Mouse (Mus musculus) limb, embryonic 13.5 days (tissue): ENCODE data around the gene Spen. TPM values are rescaled to one million over a fixed set of nuclear protein-coding genes. Genes with fewer than 3 reads are reported as not detected.
A peak's percentile ranks its signal among the peaks of the same experiment; 100 is the strongest.

Experiments used
- ATAC-seq: fragments of 200-750 bp; cut with Nextera tagmentation; 2 replicates; pipeline ENCODE4 v1.8.0; 2017; ENCODE audit warnings: low read depth, moderate number of reproducible peaks, moderate TSS enrichment; ENCODE audit not compliant: low FRiP score
- H3K27ac ChIP-seq: fragments of 300-500 bp; sonication (generic); 2 replicates; pipeline ENCODE4 v1.5.1; 2015; ENCODE audit warnings: inconsistent platforms, mild to moderate bottlenecking, moderate library complexity
- H3K27me3 ChIP-seq: fragments of 300-500 bp; sonication (generic); 2 replicates; pipeline ENCODE4 v1.6.1; 2015; ENCODE audit warnings: mild to moderate bottlenecking, inconsistent platforms
- H3K36me3 ChIP-seq: fragments of 300-500 bp; sonication (generic); 2 replicates; pipeline ENCODE4 v1.6.1; 2015; ENCODE audit warnings: inconsistent platforms, mild to moderate bottlenecking, moderate library complexity
- H3K4me1 ChIP-seq: fragments of 300-500 bp; sonication (generic); 2 replicates; pipeline ENCODE4 v1.6.1; 2015; ENCODE audit warnings: inconsistent platforms
- H3K4me2 ChIP-seq: fragments of 300-500 bp; sonication (generic); replicated peaks from 2 replicates; pipeline ENCODE4 v1.6.1; 2015; ENCODE audit warnings: inconsistent platforms, mild to moderate bottlenecking, moderate library complexity
- H3K4me3 ChIP-seq: fragments of 300-500 bp; sonication (generic); 2 replicates; pipeline ENCODE4 v1.5.1; 2015; ENCODE audit warnings: moderate library complexity, mild to moderate bottlenecking, inconsistent platforms
- H3K9ac ChIP-seq: fragments of 300-500 bp; sonication (generic); 2 replicates; pipeline ENCODE4 v1.6.1; 2015; ENCODE audit warnings: mild to moderate bottlenecking, inconsistent platforms
- H3K9me3 ChIP-seq: fragments of 300-500 bp; sonication (generic); 2 replicates; pipeline ENCODE4 v1.6.1; 2016; ENCODE audit warnings: inconsistent platforms
- WGBS: fragments of 180-500 bp; shearing (Covaris S2); methylation state at CpG from one replicate; pipeline ENCODE4 v1.1.7; 2015; 5-methylcytosine and 5-hydroxymethylcytosine counted together
- polyA plus RNA-seq: library from polyadenylated mRNA; unstranded; fragments of >200 nt; fragmentation: Nextera tagmentation; extraction: Ambion mirVana; gene quantifications from 2 replicates; pipeline ENCODE4 v1.2.1, GENCODE M21; 2015

The Spen gene
- polyA plus RNA-seq, 1 experiment from 2014 or later, result 10.8 TPM

DNA sequence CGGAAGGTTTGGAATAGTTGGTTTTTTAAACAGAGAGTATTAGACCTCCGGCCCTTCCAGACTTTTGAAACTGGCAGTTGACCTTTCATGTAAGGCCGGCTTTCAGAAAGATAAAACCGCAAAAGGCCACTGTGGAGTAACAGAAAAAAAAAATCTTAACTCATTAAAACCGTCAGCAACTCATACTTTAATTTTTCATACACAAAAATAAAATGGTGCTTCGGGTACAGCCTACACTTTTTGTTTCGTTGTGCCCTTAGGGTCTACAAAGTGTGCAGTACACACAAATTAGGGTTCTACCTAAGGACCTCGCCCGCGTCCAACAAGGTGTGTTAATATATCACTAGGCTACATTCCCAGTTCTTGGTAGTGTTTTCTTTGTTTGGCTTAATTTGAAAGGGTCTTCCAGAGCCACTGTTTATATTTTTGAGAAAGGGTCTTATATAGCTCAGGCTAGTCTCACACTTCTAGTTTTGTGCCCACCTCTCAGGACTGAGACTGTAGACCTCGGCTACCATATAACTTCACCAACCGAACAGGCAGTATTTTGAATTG, 893 bp upstream of the Spen start:
- ATAC-seq, result no peak
- peak overlapping the region; percentile 74 for H3K9ac ChIP-seq
- H3K4me1 ChIP-seq, result peaks cover 22% of the 10 kb centered on the region
- H3K36me3 ChIP-seq, result no peaks in the 10 kb centered on the region
- H3K9me3 ChIP-seq, result no peaks in the 10 kb centered on the region
- WGBS, result 45% methylated on average over 12 of the region's 12 CpGs
- peak overlapping the region; percentile 97 for H3K27ac ChIP-seq
- H3K27me3 ChIP-seq, result no peaks in the 10 kb centered on the region
- H3K4me3 ChIP-seq, result peak overlapping the region; percentile 89
- H3K4me2 ChIP-seq, result peak overlapping the region; percentile 97

DNA sequence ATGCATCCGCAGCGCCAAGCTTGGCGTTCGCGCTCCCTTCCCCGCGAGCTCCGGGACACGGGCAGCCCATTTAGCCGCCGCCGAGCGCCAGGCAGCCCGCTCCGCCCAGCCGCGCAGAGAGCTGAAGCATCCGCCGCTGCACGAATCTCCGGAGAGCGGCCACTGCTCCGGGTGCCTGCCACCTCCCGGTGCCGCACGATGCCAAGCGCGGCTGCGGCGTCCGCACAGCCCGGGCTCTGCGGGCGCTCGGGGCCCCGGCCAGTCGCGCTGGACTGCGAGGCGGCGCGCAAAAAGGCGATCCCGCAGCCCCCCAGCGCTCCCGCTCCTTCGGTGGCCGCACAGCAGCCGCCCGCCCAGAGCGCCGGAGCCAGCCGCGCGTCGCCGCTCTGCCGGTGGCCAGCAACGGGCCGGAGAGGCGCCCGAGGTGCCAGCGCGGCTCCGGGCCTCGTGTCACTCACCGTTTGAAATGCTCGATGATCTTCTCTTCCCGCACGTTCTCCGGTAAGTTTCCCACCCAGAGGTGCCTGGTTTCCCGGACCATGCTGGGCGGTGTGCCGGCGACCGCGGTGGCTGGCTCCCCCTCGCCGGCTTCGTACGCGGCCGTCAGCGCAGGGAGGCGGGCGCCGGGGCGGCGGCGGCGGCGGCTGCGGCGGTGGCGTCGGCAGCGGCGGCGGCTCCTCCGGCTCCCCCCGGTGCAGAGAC, 540 bp downstream of the Spen start:
- under 1% methylated on average over 90 of the region's 101 CpGs for WGBS
- ATAC-seq, result peak; percentile 3; the same call in 1 of the 2 replicates
- Histone ChIP-seq H3K27ac (peak overlapping the region; percentile 97), H3K4me1 (peaks cover 31% of the 10 kb centered on the region), H3K4me3 (peak overlapping the region; percentile 89), H3K9me3 (no peaks in the 10 kb centered on the region), H3K36me3 (no peaks in the 10 kb centered on the region), H3K27me3 (no peaks in the 10 kb centered on the region), H3K4me2 (peak overlapping the region; percentile 97), H3K9ac (peak overlapping the region; percentile 96)

DNA sequence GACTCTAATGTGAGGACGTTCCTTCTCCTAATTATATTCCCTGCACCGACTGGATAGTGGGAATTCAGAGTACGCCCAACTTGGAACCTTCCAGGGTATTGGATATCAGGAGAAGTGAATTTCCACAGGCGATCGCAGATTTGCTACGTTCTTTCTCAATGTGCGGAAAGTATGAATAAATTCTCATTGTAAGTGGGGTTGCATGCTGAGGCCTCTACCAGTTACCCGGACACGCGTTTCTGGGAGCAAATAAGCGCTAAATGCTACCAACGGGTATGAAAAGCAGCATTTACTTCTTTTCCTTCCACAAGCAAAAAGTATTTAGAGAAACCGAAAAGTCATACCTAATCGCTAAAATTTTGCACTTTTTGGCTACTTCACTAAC, 1.2 kb downstream of the Spen start:
- peak overlapping the region; percentile 97 for H3K4me2 ChIP-seq
- H3K27ac ChIP-seq, result peak overlapping the region; percentile 76
- ATAC-seq, result no peak
- peak overlapping the region; percentile 89 for H3K4me3 ChIP-seq
- no peaks in the 10 kb centered on the region for H3K36me3 ChIP-seq
- WGBS, result under 1% methylated on average over 14 of the region's 14 CpGs
- peak overlapping the region; percentile 96 for H3K9ac ChIP-seq
- peaks cover 31% of the 10 kb centered on the region for H3K4me1 ChIP-seq
- no peaks in the 10 kb centered on the region for H3K9me3 ChIP-seq
- H3K27me3 ChIP-seq, result no peaks in the 10 kb centered on the region

DNA sequence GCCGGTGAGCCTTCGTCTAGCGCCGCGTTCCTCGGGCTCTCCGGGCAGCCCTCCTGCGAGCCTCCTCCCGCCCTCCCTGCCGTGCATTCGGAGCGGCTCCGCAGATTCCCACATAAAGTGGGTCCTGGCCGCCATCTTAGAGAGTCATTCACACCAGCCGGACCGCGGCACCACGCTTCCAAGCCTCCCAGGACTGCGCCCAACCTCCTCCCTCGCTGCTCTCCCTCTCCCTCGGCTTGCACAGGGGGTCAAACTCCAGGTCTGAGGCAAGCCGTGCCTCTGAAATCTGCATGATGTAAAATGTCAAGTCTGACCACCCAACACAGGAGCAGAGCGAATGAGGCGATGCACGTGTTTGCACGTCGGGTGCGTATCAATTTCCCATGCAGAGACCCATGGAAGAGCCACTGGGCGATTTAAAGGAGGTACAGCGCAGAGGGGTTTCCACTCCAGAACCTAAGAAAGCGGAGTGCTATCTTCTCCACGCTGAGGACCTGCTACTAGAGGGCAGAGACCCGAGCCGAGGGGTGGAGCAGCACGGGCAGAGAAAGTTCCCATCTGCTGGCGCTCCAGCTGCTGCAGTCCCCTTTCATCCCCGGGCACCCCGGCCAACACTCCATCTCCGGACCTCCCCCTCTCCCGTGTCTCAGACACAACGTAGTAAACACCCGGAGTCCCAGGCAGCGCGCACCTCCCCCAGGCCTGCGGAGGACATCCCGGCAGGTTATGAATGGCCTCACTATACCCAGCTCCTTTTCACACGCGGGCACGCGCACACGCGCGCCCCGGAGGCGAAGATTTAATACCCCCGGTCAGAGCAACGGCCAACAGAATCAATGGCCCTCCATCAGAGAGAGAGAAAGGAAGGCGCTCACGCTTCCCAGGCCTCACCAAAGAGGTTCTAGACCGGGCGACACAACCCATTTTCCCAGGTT, 1.8 kb downstream of the Spen start:
- H3K27ac ChIP-seq, result peak overlapping the region; percentile 76
- H3K9ac ChIP-seq, result peak overlapping the region; percentile 96
- peaks cover 31% of the 10 kb centered on the region for H3K4me1 ChIP-seq
- H3K27me3 ChIP-seq, result no peaks in the 10 kb centered on the region
- under 1% methylated on average over 61 of the region's 61 CpGs for WGBS
- peak overlapping the region; percentile 89 for H3K4me3 ChIP-seq
- no peaks in the 10 kb centered on the region for H3K36me3 ChIP-seq
- H3K9me3 ChIP-seq, result no peaks in the 10 kb centered on the region
- peak overlapping the region; percentile 97 for H3K4me2 ChIP-seq
- peak; percentile 46 for ATAC-seq

DNA sequence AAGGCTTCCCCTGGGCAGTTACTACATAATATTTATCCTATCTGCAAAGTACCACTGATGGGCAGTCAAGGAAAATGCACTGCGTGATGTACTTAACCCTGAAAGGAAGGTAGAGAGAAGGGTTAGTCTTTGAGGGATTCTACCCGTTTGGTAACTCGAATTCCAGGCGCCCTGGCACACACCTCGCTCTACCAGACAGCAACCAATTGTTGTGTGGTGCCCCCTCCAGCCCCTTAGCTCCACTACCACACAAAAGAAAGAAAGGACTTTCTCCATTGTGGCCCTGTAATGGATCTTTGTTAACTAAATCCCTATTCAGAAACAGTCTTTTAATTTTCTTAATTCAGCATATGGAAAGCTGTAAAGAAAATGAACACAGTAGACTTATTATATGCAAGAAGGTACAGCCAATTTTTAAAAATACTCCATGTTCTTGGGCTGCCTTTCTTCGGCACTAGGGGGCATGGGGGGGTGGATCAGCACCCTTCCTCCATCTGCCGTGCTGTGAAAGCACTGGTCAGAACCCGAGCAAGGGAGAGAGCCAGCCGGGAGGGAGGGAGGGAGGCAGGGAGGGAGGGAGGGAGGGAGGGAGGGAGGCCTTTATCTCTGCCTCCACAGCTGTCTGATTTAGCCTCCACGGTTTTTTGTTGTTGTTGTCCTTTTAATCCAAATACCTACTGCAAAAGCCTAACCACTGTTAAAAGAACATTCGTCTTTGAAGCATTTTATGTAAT, 3.3 kb downstream of the Spen start:
- Histone ChIP-seq H3K4me1 (peaks cover 36% of the 10 kb centered on the region), H3K27ac (peak overlapping the region; percentile 44; the same call in 1 of the 2 replicates), H3K9ac (0 out of 2 replicates have a peak overlapping the region, but pooled peaks have one; percentile 19), H3K27me3 (no peaks in the 10 kb centered on the region), H3K9me3 (no peaks in the 10 kb centered on the region), H3K4me3 (peak overlapping the region; percentile 89), H3K4me2 (peak overlapping the region; percentile 97), H3K36me3 (peaks cover 5% of the 10 kb centered on the region)
- WGBS, result 31% methylated on average over 9 of the region's 11 CpGs
- no peak for ATAC-seq

DNA sequence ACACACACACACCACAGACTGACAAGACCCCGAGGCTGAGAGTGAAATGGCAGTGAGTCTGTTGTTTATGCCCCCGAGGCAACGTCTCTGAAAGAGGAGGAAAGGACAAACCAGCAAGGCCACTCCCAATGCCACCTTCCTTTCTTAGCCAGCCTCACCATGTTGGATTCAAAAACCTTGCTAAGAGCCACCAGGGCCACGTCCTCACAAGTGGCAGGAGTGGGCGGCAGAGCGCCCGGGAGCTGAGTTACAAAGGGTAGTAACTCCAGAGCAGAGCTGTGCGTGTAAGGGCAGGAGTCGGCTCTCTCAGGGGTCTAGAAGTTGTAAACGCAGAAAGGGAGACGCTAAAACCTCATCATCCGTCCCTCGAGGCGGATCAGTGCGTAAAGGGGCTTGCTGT, 7.4 kb downstream of the Spen start:
- no peak overlapping the region for H3K27ac ChIP-seq
- no peak overlapping the region for H3K9ac ChIP-seq

DNA sequence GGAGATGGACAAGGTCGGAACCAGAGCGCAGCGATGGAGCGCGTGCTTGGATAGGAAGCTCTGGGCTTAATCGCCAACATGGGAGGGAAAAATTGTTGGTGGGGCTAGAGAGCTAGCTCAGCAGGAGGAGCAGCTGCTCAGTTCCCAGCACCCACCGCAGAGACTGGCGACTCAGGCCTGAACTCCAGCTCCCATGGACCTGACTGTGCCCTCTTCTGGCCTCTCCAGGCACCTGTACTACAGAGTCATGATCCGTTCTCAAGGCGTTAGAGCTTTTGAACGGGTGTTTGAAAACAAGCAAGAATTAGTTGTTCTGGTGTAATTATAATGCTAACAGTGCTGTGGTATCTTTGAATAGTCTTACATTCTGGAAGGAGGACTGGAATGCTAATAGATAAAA, 9.5 kb downstream of the Spen start:
- no peak for ATAC-seq
- H3K9ac ChIP-seq, result no peak overlapping the region
- H3K27me3 ChIP-seq, result no peaks in the 10 kb centered on the region
- H3K4me3 ChIP-seq, result no peak overlapping the region
- H3K36me3 ChIP-seq, result peaks cover 10% of the 10 kb centered on the region
- H3K27ac ChIP-seq, result no peak overlapping the region
- WGBS, result 89% methylated on average over 11 of the region's 11 CpGs
- H3K9me3 ChIP-seq, result no peaks in the 10 kb centered on the region
- H3K4me1 ChIP-seq, result peaks cover 19% of the 10 kb centered on the region
- H3K4me2 ChIP-seq, result no peak overlapping the region

More for the DNA sequence above, 7.4 kb downstream of the Spen start:
- Histone ChIP-seq H3K36me3 (peaks cover 10% of the 10 kb centered on the region), H3K4me1 (peaks cover 31% of the 10 kb centered on the region), H3K4me2 (no peak overlapping the region), H3K4me3 (no peak overlapping the region), H3K27me3 (no peaks in the 10 kb centered on the region), H3K9me3 (no peaks in the 10 kb centered on the region)
- ATAC-seq, result no peak
- 68% methylated on average over 15 of the region's 15 CpGs for WGBS

DNA sequence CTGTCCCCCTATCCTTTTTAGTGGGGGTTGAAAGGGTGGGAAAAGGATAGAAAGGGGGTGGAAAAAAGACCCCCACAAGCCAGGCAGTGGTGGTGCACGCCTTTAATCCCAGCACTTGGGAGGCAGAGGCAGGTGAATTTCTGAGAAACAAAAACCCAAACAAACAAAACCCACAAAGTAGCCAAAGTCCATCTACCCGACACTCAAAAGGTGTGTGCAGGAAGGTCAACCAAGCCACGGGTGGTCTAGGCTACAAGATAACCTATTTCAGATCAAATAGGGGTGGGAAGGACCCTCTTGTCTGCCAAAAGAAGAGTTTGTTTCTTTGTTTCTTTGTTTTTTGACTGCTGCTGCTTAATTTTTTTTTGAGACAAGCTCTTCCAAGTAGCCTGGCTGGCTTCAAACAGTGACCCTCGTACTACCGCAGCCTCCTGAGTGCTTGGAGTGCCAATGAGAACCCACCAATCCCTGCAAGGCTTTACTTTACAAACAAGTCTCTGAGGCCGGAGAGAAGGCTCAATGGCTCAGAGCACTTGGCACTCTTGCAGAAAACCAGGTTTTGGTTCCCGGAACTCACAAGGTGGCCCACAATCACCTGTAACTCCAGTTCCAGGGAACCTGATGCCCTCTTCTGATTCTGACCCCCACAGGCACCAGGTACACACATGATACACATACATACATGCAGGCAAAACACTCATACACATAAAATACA, 11.3 kb downstream of the Spen start:
- no peak for ATAC-seq
- WGBS, result 76% methylated on average over 7 of the region's 7 CpGs

DNA sequence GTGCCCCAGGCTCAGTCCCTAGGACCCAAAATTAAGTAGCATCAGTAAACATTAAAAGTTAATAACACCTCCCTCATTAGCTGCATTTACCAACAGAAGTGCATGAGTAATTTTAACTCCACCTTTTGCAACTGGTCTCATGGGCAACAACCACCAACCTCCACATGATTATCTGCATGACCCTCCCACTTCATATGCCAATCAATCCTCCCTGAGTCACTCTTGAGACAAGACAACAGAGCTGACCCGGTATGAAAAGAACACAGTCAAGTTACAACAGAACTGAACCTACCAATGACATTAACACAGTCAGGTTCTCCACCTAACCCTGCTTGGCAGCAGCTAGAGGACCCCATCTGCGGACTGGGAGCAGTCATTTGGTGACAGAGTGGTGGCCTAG, 12.5 kb downstream of the Spen start:
- Histone ChIP-seq H3K4me3 (no peak overlapping the region), H3K36me3 (peaks cover 26% of the 10 kb centered on the region), H3K4me1 (peaks cover 15% of the 10 kb centered on the region), H3K9me3 (no peaks in the 10 kb centered on the region; the same call in 1 of the 2 replicates), H3K4me2 (no peak overlapping the region), H3K27ac (no peak overlapping the region), H3K9ac (no peak overlapping the region), H3K27me3 (no peaks in the 10 kb centered on the region)
- 80% methylated on average over 2 of the region's 2 CpGs for WGBS
- no peak for ATAC-seq

More for the DNA sequence above, 11.3 kb downstream of the Spen start:
- no peak overlapping the region for H3K27ac ChIP-seq
- H3K36me3 ChIP-seq, result peaks cover 14% of the 10 kb centered on the region
- no peak overlapping the region for H3K9ac ChIP-seq
- H3K9me3 ChIP-seq, result no peaks in the 10 kb centered on the region
- H3K27me3 ChIP-seq, result no peaks in the 10 kb centered on the region
- H3K4me3 ChIP-seq, result no peak overlapping the region
- H3K4me1 ChIP-seq, result peaks cover 18% of the 10 kb centered on the region
- H3K4me2 ChIP-seq, result no peak overlapping the region

DNA sequence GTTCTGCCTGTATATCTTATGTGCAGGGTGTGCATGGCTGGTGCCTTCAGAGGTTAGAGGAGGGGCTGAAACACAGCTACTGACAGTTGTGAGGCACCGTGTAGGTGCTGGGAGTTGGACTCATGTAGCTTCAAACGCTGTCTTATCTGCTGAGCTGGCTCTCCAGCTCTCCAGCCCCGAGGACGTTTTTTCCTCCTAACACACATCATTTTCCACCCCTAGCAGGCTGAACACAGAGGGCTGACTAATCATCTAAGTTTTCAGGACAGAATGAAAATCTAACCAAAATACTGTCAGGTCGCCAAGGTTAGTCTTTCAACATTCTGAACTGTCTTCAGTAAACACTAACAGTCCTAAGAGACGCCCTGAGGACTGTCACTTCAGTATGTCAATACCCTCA, 13.7 kb downstream of the Spen start:
- Histone ChIP-seq H3K36me3 (peaks cover 31% of the 10 kb centered on the region), H3K9ac (no peak overlapping the region), H3K27me3 (no peaks in the 10 kb centered on the region), H3K4me1 (peaks cover 13% of the 10 kb centered on the region), H3K9me3 (no peaks in the 10 kb centered on the region; the same call in 1 of the 2 replicates), H3K4me3 (no peak overlapping the region), H3K27ac (no peak overlapping the region), H3K4me2 (no peak overlapping the region)
- no peak for ATAC-seq
- 73% methylated on average over 6 of the region's 6 CpGs for WGBS

DNA sequence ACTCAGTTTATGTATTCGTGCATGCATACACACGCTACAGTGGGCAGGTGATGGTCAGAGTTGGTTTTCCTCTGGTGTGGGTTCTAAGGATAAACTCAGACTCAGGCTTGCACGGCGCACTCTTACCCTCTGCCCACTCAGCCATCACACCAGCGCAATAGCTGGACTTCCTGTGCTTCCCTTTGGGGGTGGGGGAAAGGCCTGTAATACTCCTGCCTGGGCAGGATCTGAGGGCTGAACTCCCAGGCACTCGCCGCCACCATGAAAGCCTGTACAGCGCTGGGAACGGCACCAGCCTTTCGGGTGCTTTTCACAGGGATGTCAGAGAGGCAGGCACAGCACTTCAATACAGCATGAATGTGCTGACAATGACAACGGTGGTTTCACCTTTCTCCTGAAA, 15.3 kb downstream of the Spen start:
- peaks cover 40% of the 10 kb centered on the region for H3K36me3 ChIP-seq
- no peak overlapping the region for H3K4me2 ChIP-seq
- H3K27me3 ChIP-seq, result no peaks in the 10 kb centered on the region
- no peak overlapping the region for H3K9ac ChIP-seq
- peaks cover 13% of the 10 kb centered on the region for H3K4me1 ChIP-seq
- H3K27ac ChIP-seq, result no peak overlapping the region
- 71% methylated on average over 11 of the region's 11 CpGs for WGBS
- ATAC-seq, result no peak
- H3K9me3 ChIP-seq, result no peaks in the 10 kb centered on the region; the same call in 1 of the 2 replicates
- no peak overlapping the region for H3K4me3 ChIP-seq
